Mouse (Mus musculus): ENCODE results near the gene Slc44a5. TPM values are rescaled to one million over a fixed set of nuclear protein-coding genes. Genes with fewer than 3 reads are reported as not detected.
A peak's percentile ranks its signal among the peaks of the same experiment; 100 is the strongest.

Gene Slc44a5
- polyA plus RNA-seq, 1 experiment from 2014 or later = 1.1 TPM

DNA sequence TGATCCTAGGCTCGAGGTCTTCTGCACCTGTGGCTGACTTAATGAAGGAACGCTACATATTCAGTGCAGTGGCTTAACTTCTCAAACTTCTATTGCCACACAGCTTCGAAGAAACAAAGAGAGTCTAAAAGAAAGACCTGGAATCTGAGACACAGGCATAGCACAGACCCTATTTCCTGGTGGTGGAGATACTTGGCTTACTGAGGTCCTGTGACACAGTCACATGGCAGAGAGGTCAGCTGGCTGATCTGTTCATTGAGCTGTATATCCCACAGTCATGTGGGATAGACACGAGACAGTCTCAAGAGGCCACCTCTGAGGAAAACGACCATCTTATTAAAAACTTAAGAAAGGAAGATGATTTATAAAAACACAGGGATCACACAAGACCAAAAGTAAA, 116.8 kb downstream of the Slc44a5 start:
- Histone ChIP-seq H3K9me3 (no peaks in the 10 kb centered on the region), H3K36me3 (no peaks in the 10 kb centered on the region), H3K27ac (no peak overlapping the region), H3K4me1 (peaks cover 20% of the 10 kb centered on the region), H3K27me3 (ENCODE audit: insufficient read depth, poor library complexity, severe bottlenecking) (no peaks in the 10 kb centered on the region), H3K4me3 (no peak overlapping the region)
- no peak for DNase-seq (ENCODE audit: low spot score)
- 84% methylated on average over 5 of the region's 5 CpGs for WGBS

DNA sequence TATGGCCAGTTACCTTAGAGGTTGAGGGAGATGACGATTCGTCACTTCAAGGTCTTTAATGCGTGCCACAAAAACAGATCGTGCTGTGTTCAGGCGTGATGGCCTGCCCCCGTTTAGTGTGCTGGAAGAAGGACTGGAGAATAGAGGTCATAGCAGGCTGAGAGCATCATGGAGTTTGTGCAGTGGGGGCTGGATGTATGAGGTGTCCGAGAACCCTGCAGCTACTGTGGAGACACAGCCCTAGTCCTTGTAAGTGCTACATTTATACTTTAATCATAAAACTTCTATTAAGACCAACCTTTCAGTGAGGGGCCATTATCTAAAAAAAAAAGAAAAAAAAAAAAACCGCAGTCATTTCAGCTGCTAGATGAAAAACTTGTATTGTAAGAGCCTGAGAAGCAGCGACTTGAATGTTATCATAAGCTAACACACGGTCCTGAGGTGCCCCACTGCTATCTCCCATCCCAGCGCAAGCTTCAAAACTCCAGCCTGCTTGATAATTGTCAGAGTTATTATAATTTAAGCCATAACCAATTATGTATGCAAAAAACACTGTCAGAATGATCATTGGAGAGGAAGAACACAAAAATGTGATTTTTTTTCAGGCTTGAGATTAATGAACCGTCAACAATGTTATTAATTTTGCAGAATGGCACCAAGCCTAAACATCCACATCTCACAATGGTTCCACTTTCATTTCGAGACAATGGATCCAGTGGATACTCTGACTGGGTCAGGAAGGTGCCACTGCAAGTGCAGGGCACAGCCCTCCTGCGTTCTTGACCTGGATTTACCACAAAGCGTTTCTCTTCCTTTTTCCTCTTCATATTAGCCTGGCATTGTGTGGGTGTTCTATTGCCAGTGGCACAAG, 118.5 kb downstream of the Slc44a5 start:
- 69% methylated on average over 15 of the region's 15 CpGs for WGBS
- peak overlapping the region; percentile 73; the same call in 1 of the 2 replicates for H3K27ac ChIP-seq
- H3K27me3 ChIP-seq (ENCODE audit: insufficient read depth, poor library complexity, severe bottlenecking) = no peaks in the 10 kb centered on the region
- DNase-seq (ENCODE audit: low spot score) = no peak
- peaks cover 20% of the 10 kb centered on the region for H3K4me1 ChIP-seq
- H3K9me3 ChIP-seq = no peaks in the 10 kb centered on the region
- no peak overlapping the region for H3K4me3 ChIP-seq
- H3K36me3 ChIP-seq = no peaks in the 10 kb centered on the region

- peaks cover 20% of the 10 kb centered on the region for H3K4me1 ChIP-seq
- H3K9me3 ChIP-seq = no peaks in the 10 kb centered on the region
- H3K36me3 ChIP-seq = no peaks in the 10 kb centered on the region
- no peak for DNase-seq (ENCODE audit: low spot score)
- H3K27me3 ChIP-seq (ENCODE audit: insufficient read depth, poor library complexity, severe bottlenecking) = no peaks in the 10 kb centered on the region
- peak overlapping the region; percentile 37 for H3K4me3 ChIP-seq
- 54% methylated on average over 7 of the region's 7 CpGs for WGBS
- H3K27ac ChIP-seq = peak overlapping the region; percentile 73; the same call in 1 of the 2 replicates
Observed at GRCm38 (mm10) chr3:154092466-154092865, 119.2 kb downstream of the Slc44a5 start.

DNA sequence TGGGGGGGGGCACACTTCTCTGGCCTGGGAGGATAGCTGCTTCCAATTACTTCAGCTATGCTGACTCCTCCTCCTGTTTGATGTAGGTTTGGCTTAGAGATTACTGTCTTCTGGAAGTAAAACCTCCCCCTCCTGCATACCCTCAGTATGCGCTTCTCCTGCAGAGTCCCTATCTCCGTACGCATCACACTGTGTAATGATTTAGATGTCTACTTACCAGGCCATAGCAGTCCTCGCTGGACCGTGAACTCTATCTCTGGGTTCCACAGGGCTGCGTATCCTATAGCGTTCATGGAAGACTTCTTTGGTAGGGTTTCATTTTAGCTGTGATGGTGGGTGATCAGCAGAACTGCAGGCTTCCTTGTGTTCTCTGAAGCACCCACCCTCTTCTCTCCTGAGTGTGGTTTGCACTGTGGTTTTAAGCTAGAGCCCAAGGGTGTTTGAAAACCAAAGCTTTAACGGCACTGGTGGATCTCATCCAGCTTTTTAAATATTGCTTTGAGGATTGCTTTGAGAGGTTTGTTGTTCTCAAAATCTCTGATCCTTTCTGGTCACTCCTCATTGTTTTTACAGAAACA, 120.6 kb downstream of the Slc44a5 start:
- H3K4me3 ChIP-seq = no peak overlapping the region
- no peaks in the 10 kb centered on the region for H3K27me3 ChIP-seq (ENCODE audit: insufficient read depth, poor library complexity, severe bottlenecking)
- WGBS = 38% methylated on average over 8 of the region's 8 CpGs
- H3K27ac ChIP-seq = 0 out of 2 replicates have a peak overlapping the region, but pooled peaks have one; percentile 16
- no peak for DNase-seq (ENCODE audit: low spot score)
- H3K9me3 ChIP-seq = peaks cover 4% of the 10 kb centered on the region; the same call in 1 of the 2 replicates
- no peaks in the 10 kb centered on the region for H3K36me3 ChIP-seq
- H3K4me1 ChIP-seq = peaks cover 20% of the 10 kb centered on the region

GRCm38 (mm10) chr3:154101671-154102070, 128.4 kb downstream of the Slc44a5 start:
- Histone ChIP-seq H3K27me3 (ENCODE audit: insufficient read depth, poor library complexity, severe bottlenecking) (no peaks in the 10 kb centered on the region), H3K9me3 (peaks cover 4% of the 10 kb centered on the region; the same call in 1 of the 2 replicates), H3K36me3 (no peaks in the 10 kb centered on the region), H3K4me1 (no peaks in the 10 kb centered on the region), H3K4me3 (no peak overlapping the region), H3K27ac (no peak overlapping the region)
- 76% methylated on average over 9 of the region's 9 CpGs for WGBS
- peak; percentile 63 for DNase-seq (ENCODE audit: low spot score)

GRCm38 (mm10) chr3:154110528-154110927, 137.3 kb downstream of the Slc44a5 start:
- H3K4me1 ChIP-seq = peaks cover 10% of the 10 kb centered on the region; the same call in 1 of the 2 replicates
- H3K4me3 ChIP-seq = no peak overlapping the region
- no peaks in the 10 kb centered on the region for H3K27me3 ChIP-seq (ENCODE audit: insufficient read depth, poor library complexity, severe bottlenecking)
- H3K9me3 ChIP-seq = no peaks in the 10 kb centered on the region
- H3K27ac ChIP-seq = no peak overlapping the region
- no peak for DNase-seq (ENCODE audit: low spot score)
- H3K36me3 ChIP-seq = no peaks in the 10 kb centered on the region
- 60% methylated on average over 5 of the region's 5 CpGs for WGBS

DNA sequence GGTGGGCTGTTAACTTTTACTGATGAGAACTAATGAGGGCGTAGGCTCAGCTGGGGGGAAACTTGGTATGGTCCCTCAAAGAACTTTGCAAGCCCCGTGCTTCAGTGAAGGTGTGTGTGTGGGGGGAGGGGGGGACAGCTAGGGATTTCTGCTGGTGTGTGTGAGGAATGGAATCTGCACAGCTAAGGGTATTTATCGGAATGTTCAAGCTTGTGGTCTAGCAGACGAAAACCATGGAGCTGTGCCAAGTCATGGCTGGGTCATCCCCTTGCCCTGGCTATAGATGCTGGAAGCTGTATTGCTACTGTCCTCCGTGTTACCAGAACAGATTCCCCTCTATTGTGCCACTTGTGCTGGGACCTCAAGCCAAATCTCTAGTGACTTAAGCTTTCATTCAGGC, 138.0 kb downstream of the Slc44a5 start:
- H3K9me3 ChIP-seq = no peaks in the 10 kb centered on the region
- no peaks in the 10 kb centered on the region for H3K36me3 ChIP-seq
- no peak for DNase-seq (ENCODE audit: low spot score)
- 59% methylated on average over 5 of the region's 5 CpGs for WGBS
- peaks cover 10% of the 10 kb centered on the region; the same call in 1 of the 2 replicates for H3K4me1 ChIP-seq
- H3K27me3 ChIP-seq (ENCODE audit: insufficient read depth, poor library complexity, severe bottlenecking) = no peaks in the 10 kb centered on the region
- no peak overlapping the region for H3K4me3 ChIP-seq
- peak overlapping the region; percentile 29; the same call in 1 of the 2 replicates for H3K27ac ChIP-seq

GRCm38 (mm10) chr3:154114991-154115390, 141.8 kb downstream of the Slc44a5 start:
- Histone ChIP-seq H3K9me3 (no peaks in the 10 kb centered on the region), H3K36me3 (no peaks in the 10 kb centered on the region), H3K27ac (no peak overlapping the region), H3K27me3 (ENCODE audit: insufficient read depth, poor library complexity, severe bottlenecking) (no peaks in the 10 kb centered on the region), H3K4me1 (peaks cover 10% of the 10 kb centered on the region; the same call in 1 of the 2 replicates), H3K4me3 (no peak overlapping the region)
- WGBS = 68% methylated on average over 9 of the region's 9 CpGs
- DNase-seq (ENCODE audit: low spot score) = no peak

DNA sequence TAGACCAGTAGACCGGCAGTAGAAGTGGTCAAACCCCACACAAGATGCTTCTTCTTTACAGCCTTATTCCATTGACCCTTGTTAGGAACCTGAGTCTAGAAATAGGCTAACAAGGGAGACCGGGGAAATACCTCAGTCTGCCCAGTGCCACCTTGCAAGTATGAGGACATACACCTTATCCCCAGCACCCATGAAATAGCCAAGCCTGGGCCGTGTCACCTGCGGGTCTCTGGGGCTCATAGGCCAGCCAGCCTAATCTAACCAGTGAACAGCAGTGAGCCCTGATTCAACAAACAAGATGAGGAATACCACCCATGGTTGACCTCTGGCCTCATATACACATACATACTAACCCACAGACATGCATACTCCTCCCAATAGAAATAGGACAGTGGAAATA, 142.2 kb downstream of the Slc44a5 start:
- H3K27me3 ChIP-seq (ENCODE audit: insufficient read depth, poor library complexity, severe bottlenecking) = no peaks in the 10 kb centered on the region
- peaks cover 10% of the 10 kb centered on the region; the same call in 1 of the 2 replicates for H3K4me1 ChIP-seq
- no peak overlapping the region for H3K27ac ChIP-seq
- H3K9me3 ChIP-seq = no peaks in the 10 kb centered on the region
- H3K4me3 ChIP-seq = no peak overlapping the region
- no peak for DNase-seq (ENCODE audit: low spot score)
- H3K36me3 ChIP-seq = no peaks in the 10 kb centered on the region
- 89% methylated on average over 4 of the region's 4 CpGs for WGBS

GRCm38 (mm10) chr3:154116000-154116399, 142.8 kb downstream of the Slc44a5 start:
- no peak for DNase-seq (ENCODE audit: low spot score)
- H3K9me3 ChIP-seq = no peaks in the 10 kb centered on the region
- H3K4me3 ChIP-seq = no peak overlapping the region
- no peaks in the 10 kb centered on the region for H3K36me3 ChIP-seq
- H3K4me1 ChIP-seq = peaks cover 5% of the 10 kb centered on the region; the same call in 1 of the 2 replicates
- no peak overlapping the region for H3K27ac ChIP-seq
- H3K27me3 ChIP-seq (ENCODE audit: insufficient read depth, poor library complexity, severe bottlenecking) = no peaks in the 10 kb centered on the region
- 90% methylated on average over 5 of the region's 5 CpGs for WGBS

- Histone ChIP-seq H3K27me3 (ENCODE audit: insufficient read depth, poor library complexity, severe bottlenecking) (no peaks in the 10 kb centered on the region), H3K27ac (no peak overlapping the region), H3K4me1 (no peaks in the 10 kb centered on the region), H3K36me3 (no peaks in the 10 kb centered on the region), H3K4me3 (no peak overlapping the region), H3K9me3 (no peaks in the 10 kb centered on the region)
- WGBS = 78% methylated on average over 6 of the region's 6 CpGs
- no peak for DNase-seq (ENCODE audit: low spot score)
Observed at GRCm38 (mm10) chr3:154118992-154119603, 145.9 kb downstream of the Slc44a5 start.

DNA sequence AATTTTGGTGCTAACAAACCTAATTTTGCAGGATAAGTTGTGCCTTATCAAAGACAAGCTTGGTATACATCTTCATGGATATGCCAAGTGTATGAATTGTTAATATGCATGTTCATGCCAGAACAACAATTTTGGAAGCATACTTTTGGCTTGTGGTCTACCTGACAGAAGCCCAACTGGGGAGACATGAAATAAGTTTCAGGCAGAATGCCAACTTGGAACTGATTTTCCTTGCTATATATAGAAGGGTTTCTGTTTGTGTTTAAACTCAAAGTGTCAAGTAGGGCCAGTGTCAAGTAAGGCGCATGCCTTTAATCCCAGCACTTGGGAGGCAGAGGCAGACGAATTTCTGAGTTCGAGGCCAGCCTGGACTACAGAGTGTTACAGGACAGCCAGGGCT, 149.3 kb downstream of the Slc44a5 start:
- WGBS = 71% methylated on average over 3 of the region's 3 CpGs
- Histone ChIP-seq H3K27me3 (ENCODE audit: insufficient read depth, poor library complexity, severe bottlenecking) (no peaks in the 10 kb centered on the region; the same call in 1 of the 2 replicates), H3K27ac (no peak overlapping the region), H3K4me1 (no peaks in the 10 kb centered on the region), H3K4me3 (no peak overlapping the region), H3K36me3 (no peaks in the 10 kb centered on the region), H3K9me3 (no peaks in the 10 kb centered on the region)
- peak; percentile 10 for DNase-seq (ENCODE audit: low spot score)
